Mouse (Mus musculus): ENCODE data around the gene Bcl9. TPM values are rescaled to one million over a fixed set of nuclear protein-coding genes. Genes with fewer than 3 reads are reported as not detected.

Gene Bcl9
- polyA plus RNA-seq, 1 experiment from 2014 or later, result 36.0 TPM

DNA sequence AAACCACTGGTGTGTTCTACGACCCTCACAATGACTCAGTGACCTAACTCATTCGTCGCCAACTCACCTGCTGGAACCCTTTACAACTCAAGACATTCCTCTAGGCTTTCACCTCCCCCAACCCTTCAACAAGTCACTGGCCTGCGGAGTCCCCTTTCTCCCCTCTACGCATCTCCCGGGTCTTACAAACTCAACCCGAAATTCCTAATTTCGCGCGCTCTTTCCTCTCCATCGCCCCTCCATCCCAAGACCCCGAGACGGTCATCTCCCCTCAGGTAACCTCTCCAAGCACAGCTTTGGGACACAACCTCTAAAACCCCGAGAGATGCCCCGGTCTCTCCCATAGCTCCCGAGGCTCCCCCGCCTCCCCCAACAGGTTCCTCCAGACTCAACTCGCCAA, 71.0 kb downstream of the Bcl9 start:
- ATAC-seq (ENCODE audit: low read depth), result no peak; the same call in 1 of the 2 replicates

DNA sequence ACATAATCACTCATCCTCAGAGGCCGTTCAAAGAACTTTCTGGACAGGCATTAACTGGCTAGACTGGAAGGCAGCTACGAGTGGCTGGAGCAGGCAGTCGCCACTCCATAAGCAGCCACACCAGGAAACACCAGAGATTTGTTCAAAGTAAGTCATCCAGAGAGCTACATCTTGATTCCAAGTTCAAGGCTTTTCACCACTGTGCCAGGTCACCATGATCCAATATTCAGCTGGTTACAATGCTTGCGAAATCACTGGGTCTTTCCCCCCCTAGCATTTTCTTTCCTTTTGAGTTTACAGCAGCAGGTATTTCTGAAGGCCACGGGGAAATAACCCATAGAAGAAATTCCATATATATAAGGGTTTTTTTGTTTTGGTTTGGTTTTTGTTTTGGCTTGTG, 72.5 kb downstream of the Bcl9 start:
- Histone ChIP-seq H3K9me3 (ENCODE audit: control insufficient read depth, low read length) (no peaks in the 10 kb centered on the region), H3K4me3 (ENCODE audit: low read depth, low read length) (no peak overlapping the region), H3K9ac (ENCODE audit: low read depth, low read length) (no peak overlapping the region), H3K27ac (replicated peaks; ENCODE audit: low read depth, low read length) (no peak overlapping the region), H3K4me2 (ENCODE audit: low read depth, low read length) (peak overlapping the region; percentile 66), H3K27me3 (replicated peaks; ENCODE audit: control insufficient read depth, insufficient read depth, low read length) (no peaks in the 10 kb centered on the region), H3K4me1 (ENCODE audit: control insufficient read depth, insufficient read depth, low read length) (peaks cover 22% of the 10 kb centered on the region), H3K36me3 (ENCODE audit: control insufficient read depth, insufficient read depth, low read length) (peaks cover 27% of the 10 kb centered on the region)
- 67% methylated on average over 5 of the region's 5 CpGs for WGBS
- no peak for DNase-seq (ENCODE audit: low spot score)
- ATAC-seq (ENCODE audit: low read depth), result no peak

More for the DNA sequence above, 71.0 kb downstream of the Bcl9 start:
- peak overlapping the region; percentile 94 for H3K9ac ChIP-seq (ENCODE audit: low read depth, low read length)
- peaks cover 22% of the 10 kb centered on the region for H3K4me1 ChIP-seq (ENCODE audit: control insufficient read depth, insufficient read depth, low read length)
- peak overlapping the region; percentile 90 for H3K27ac ChIP-seq (replicated peaks; ENCODE audit: low read depth, low read length)
- peak; percentile 29 for DNase-seq (ENCODE audit: low spot score)
- peaks cover 13% of the 10 kb centered on the region; the same call in 1 of the 2 replicates for H3K36me3 ChIP-seq (ENCODE audit: control insufficient read depth, insufficient read depth, low read length)
- no peaks in the 10 kb centered on the region for H3K27me3 ChIP-seq (replicated peaks; ENCODE audit: control insufficient read depth, insufficient read depth, low read length)
- 1% methylated on average over 18 of the region's 18 CpGs for WGBS
- peak overlapping the region; percentile 66 for H3K4me2 ChIP-seq (ENCODE audit: low read depth, low read length)
- peak overlapping the region; percentile 84 for H3K4me3 ChIP-seq (ENCODE audit: low read depth, low read length)
- H3K9me3 ChIP-seq (ENCODE audit: control insufficient read depth, low read length), result no peaks in the 10 kb centered on the region

DNA sequence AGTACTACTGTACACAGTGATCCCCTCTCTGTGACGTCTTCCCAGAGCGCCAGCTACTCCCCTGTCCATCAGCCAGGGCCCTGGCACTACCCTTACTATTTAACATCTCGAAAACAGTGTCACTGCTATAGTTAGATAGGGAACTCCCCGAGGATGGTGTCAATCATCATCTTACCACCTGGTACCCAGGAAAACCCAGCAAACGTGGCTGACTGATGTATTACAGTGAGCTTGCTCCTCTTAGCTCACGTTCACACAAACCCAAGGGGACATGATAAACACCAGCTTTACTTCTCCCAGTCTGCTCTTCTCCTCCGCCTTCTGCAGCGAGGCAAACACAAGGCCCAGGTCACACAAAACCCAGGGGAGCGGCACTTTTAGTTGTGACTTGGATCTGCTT, 74.5 kb downstream of the Bcl9 start:
- ATAC-seq (ENCODE audit: low read depth) (no peak), DNase-seq (ENCODE audit: low spot score) (no peak)
- peaks cover 47% of the 10 kb centered on the region for H3K36me3 ChIP-seq (ENCODE audit: control insufficient read depth, insufficient read depth, low read length)
- H3K4me3 ChIP-seq (ENCODE audit: low read depth, low read length), result no peak overlapping the region
- WGBS, result 85% methylated on average over 9 of the region's 9 CpGs
- no peaks in the 10 kb centered on the region for H3K27me3 ChIP-seq (replicated peaks; ENCODE audit: control insufficient read depth, insufficient read depth, low read length)
- no peak overlapping the region for H3K4me2 ChIP-seq (ENCODE audit: low read depth, low read length)
- H3K9ac ChIP-seq (ENCODE audit: low read depth, low read length), result no peak overlapping the region
- H3K9me3 ChIP-seq (ENCODE audit: control insufficient read depth, low read length), result no peaks in the 10 kb centered on the region
- H3K27ac ChIP-seq (replicated peaks; ENCODE audit: low read depth, low read length), result no peak overlapping the region
- H3K4me1 ChIP-seq (ENCODE audit: control insufficient read depth, insufficient read depth, low read length), result peaks cover 14% of the 10 kb centered on the region

DNA sequence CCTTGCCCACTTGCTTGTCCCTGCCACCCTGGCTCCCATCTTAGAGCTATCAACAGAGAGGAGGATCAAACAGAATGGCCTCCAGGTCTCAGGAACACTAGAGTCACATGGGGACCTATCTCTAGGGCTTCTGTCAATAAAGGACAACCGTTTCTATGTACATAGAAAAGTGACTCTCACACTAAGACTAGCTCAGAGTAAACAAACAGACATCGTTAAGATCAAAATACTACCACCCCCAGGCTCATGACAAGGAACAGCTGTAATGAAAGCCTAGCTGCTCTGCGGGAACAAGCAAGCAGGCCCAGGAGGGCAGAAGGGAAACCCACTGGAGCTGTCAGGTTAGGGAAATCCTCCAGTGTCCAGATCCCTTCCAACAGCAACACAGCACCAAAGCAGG, 82.2 kb downstream of the Bcl9 start:
- no peak overlapping the region for H3K27ac ChIP-seq (replicated peaks; ENCODE audit: low read depth, low read length)
- no peaks in the 10 kb centered on the region for H3K27me3 ChIP-seq (replicated peaks; ENCODE audit: control insufficient read depth, insufficient read depth, low read length)
- H3K4me3 ChIP-seq (ENCODE audit: low read depth, low read length), result no peak overlapping the region
- no peaks in the 10 kb centered on the region for H3K9me3 ChIP-seq (ENCODE audit: control insufficient read depth, low read length)
- peaks cover 95% of the 10 kb centered on the region for H3K36me3 ChIP-seq (ENCODE audit: control insufficient read depth, insufficient read depth, low read length)
- no peak overlapping the region for H3K4me2 ChIP-seq (ENCODE audit: low read depth, low read length)
- DNase-seq (ENCODE audit: low spot score), result no peak
- H3K4me1 ChIP-seq (ENCODE audit: control insufficient read depth, insufficient read depth, low read length), result no peaks in the 10 kb centered on the region
- no peak overlapping the region for H3K9ac ChIP-seq (ENCODE audit: low read depth, low read length)
- no peak for ATAC-seq (ENCODE audit: low read depth)
- 57% methylated on average over 3 of the region's 3 CpGs for WGBS

DNA sequence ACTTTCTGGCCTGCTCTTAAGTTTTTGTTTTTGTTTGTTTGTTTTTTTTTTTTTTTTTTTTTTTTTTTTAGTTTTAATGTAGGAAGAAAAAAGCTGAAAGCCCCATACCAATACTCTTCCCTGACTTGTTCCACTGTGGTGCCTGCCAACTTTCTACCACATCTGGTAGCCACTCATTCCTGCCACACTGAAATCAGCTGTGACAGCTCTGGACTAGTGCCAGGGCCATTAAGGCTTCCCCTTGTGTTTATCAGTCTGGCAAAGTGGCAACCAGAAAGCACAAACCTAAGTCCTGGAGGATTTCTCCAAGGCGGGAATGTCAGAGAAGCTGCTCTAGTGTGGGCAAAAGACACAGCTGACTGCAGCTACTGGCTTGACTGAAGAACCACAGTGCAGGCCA, 83.3 kb downstream of the Bcl9 start:
- H3K4me2 ChIP-seq (ENCODE audit: low read depth, low read length), result no peak overlapping the region
- no peaks in the 10 kb centered on the region for H3K27me3 ChIP-seq (replicated peaks; ENCODE audit: control insufficient read depth, insufficient read depth, low read length)
- no peaks in the 10 kb centered on the region for H3K4me1 ChIP-seq (ENCODE audit: control insufficient read depth, insufficient read depth, low read length)
- 24% methylated on average over 1 of the region's 1 CpGs for WGBS
- H3K4me3 ChIP-seq (ENCODE audit: low read depth, low read length), result no peak overlapping the region
- peaks cover 95% of the 10 kb centered on the region for H3K36me3 ChIP-seq (ENCODE audit: control insufficient read depth, insufficient read depth, low read length)
- H3K9ac ChIP-seq (ENCODE audit: low read depth, low read length), result no peak overlapping the region
- ATAC-seq (ENCODE audit: low read depth) (no peak), DNase-seq (ENCODE audit: low spot score) (peak; percentile 68)
- H3K27ac ChIP-seq (replicated peaks; ENCODE audit: low read depth, low read length), result no peak overlapping the region
- H3K9me3 ChIP-seq (ENCODE audit: control insufficient read depth, low read length), result no peaks in the 10 kb centered on the region

DNA sequence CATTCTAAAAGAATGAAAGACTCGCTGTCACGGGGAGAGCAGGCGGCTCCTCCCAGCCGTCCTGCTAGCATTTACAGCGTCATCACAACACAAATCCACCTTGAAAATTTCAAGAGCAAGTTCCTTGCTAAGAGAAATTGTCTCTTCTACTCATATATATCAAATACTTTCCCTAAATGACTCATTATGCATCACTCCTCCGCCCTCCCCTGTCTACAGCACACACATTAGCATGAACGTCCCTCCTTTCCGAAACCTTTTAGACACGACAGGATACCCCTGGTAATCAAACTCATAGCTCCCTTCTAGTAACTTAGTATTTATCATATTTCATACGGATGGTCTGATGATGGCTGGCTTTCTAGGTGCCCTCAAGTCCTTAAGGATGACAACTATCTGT, 83.8 kb downstream of the Bcl9 start:
- WGBS, result 87% methylated on average over 10 of the region's 10 CpGs
- Histone ChIP-seq H3K9ac (ENCODE audit: low read depth, low read length) (no peak overlapping the region), H3K4me3 (ENCODE audit: low read depth, low read length) (no peak overlapping the region), H3K4me2 (ENCODE audit: low read depth, low read length) (no peak overlapping the region), H3K4me1 (ENCODE audit: control insufficient read depth, insufficient read depth, low read length) (no peaks in the 10 kb centered on the region), H3K27me3 (replicated peaks; ENCODE audit: control insufficient read depth, insufficient read depth, low read length) (no peaks in the 10 kb centered on the region), H3K36me3 (ENCODE audit: control insufficient read depth, insufficient read depth, low read length) (peaks cover 95% of the 10 kb centered on the region), H3K9me3 (ENCODE audit: control insufficient read depth, low read length) (no peaks in the 10 kb centered on the region), H3K27ac (replicated peaks; ENCODE audit: low read depth, low read length) (no peak overlapping the region)
- ATAC-seq (ENCODE audit: low read depth) (no peak), DNase-seq (ENCODE audit: low spot score) (no peak)

DNA sequence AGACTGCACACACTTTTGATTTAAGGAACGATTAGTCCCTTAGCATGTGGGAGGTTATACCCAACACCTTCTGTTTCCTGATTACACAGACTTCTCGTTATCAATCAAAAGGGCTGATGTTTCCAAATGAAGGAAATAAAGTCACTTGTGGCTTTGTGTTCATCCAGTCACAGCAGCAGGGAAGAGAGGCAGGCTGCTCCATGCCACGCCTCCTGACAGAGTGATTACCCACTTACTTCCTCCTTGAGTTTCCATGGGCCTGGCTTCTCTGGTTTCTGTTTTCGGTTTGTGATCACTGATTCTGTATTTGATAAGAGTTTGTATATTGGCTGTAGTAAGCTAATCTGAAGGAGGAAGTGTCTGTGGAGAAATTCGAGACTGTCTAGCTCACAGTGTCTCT, 86.5 kb downstream of the Bcl9 start:
- ATAC-seq (ENCODE audit: low read depth) (no peak), DNase-seq (ENCODE audit: low spot score) (no peak)
- 77% methylated on average over 5 of the region's 5 CpGs for WGBS
- H3K27ac ChIP-seq (replicated peaks; ENCODE audit: low read depth, low read length), result no peak overlapping the region
- no peak overlapping the region for H3K4me2 ChIP-seq (ENCODE audit: low read depth, low read length)
- H3K27me3 ChIP-seq (replicated peaks; ENCODE audit: control insufficient read depth, insufficient read depth, low read length), result no peaks in the 10 kb centered on the region
- no peaks in the 10 kb centered on the region for H3K9me3 ChIP-seq (ENCODE audit: control insufficient read depth, low read length)
- no peak overlapping the region for H3K9ac ChIP-seq (ENCODE audit: low read depth, low read length)
- peaks cover 99% of the 10 kb centered on the region for H3K36me3 ChIP-seq (ENCODE audit: control insufficient read depth, insufficient read depth, low read length)
- H3K4me1 ChIP-seq (ENCODE audit: control insufficient read depth, insufficient read depth, low read length), result no peaks in the 10 kb centered on the region
- H3K4me3 ChIP-seq (ENCODE audit: low read depth, low read length), result no peak overlapping the region

DNA sequence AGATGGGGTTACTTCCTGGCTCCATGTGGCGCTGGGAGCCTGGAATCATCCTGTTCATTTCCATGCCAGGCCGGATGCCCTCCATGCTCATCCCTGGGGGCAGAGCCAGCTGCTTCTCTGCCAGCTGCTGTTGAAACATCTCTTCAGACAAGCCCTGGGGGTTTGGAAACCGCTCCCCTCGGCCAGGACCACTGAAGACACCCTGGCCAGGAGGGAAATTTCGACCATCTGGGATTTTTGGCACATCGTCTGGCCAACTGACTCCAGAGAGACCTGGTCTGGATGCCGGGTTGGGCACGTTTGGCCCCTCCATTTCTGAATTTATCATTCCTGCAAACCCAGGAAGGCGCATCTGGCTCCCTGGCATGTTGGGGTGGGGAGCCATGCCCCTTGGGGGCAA, 88.4 kb downstream of the Bcl9 start:
- no peak for DNase-seq (ENCODE audit: low spot score)
- 92% methylated on average over 9 of the region's 9 CpGs for WGBS

DNA sequence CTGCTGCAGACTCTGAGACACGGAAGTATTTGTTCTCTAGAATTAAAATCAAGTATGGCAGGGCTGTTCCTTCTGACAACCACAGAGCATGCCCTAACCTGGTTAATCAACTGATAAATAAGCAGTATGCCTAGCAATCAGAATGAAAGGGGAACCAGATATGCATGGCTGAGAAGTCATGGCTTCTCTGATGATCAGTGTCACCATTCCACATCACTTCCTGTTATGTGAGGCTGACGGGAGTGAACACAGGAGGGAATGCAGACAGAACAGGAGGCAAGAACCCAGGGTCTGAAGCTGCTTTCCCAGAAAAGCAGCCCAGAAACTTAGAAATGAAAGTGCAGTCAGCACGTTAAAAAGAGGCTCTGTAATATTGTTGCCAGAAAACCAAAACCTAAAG, 91.2 kb downstream of the Bcl9 start:
- no peak overlapping the region for H3K4me2 ChIP-seq (ENCODE audit: low read depth, low read length)
- no peak overlapping the region for H3K27ac ChIP-seq (replicated peaks; ENCODE audit: low read depth, low read length)
- ATAC-seq (ENCODE audit: low read depth) (no peak), DNase-seq (ENCODE audit: low spot score) (no peak)
- no peak overlapping the region for H3K4me3 ChIP-seq (ENCODE audit: low read depth, low read length)
- 77% methylated on average over 3 of the region's 3 CpGs for WGBS
- H3K4me1 ChIP-seq (ENCODE audit: control insufficient read depth, insufficient read depth, low read length), result no peaks in the 10 kb centered on the region
- H3K36me3 ChIP-seq (ENCODE audit: control insufficient read depth, insufficient read depth, low read length), result peaks cover 76% of the 10 kb centered on the region
- H3K9ac ChIP-seq (ENCODE audit: low read depth, low read length), result no peak overlapping the region
- H3K9me3 ChIP-seq (ENCODE audit: control insufficient read depth, low read length), result no peaks in the 10 kb centered on the region
- H3K27me3 ChIP-seq (replicated peaks; ENCODE audit: control insufficient read depth, insufficient read depth, low read length), result no peaks in the 10 kb centered on the region

More for the DNA sequence above, 88.4 kb downstream of the Bcl9 start:
- Histone ChIP-seq H3K9me3 (ENCODE audit: control insufficient read depth, low read length) (no peaks in the 10 kb centered on the region), H3K27me3 (replicated peaks; ENCODE audit: control insufficient read depth, insufficient read depth, low read length) (no peaks in the 10 kb centered on the region), H3K27ac (replicated peaks; ENCODE audit: low read depth, low read length) (no peak overlapping the region), H3K4me2 (ENCODE audit: low read depth, low read length) (no peak overlapping the region), H3K4me1 (ENCODE audit: control insufficient read depth, insufficient read depth, low read length) (no peaks in the 10 kb centered on the region), H3K9ac (ENCODE audit: low read depth, low read length) (no peak overlapping the region), H3K36me3 (ENCODE audit: control insufficient read depth, insufficient read depth, low read length) (peaks cover 99% of the 10 kb centered on the region), H3K4me3 (ENCODE audit: low read depth, low read length) (no peak overlapping the region)
- no peak for ATAC-seq (ENCODE audit: low read depth)

All from embryonic facial prominence, embryonic 14.5 days (tissue).